Mouse (Mus musculus) gonadal fat pad, adult 2 months (tissue): Measurements from ENCODE around the gene Stat4. TPM values are rescaled to one million over a fixed set of nuclear protein-coding genes. Genes with fewer than 3 reads are reported as not detected.

ENCODE experiments used
- DNase-seq: peaks from one replicate; pipeline ENCODE4 v3.0.0-alpha.2; 2012; ENCODE audit warnings: low read depth
- polyA plus RNA-seq: library from polyadenylated mRNA; depleted of rRNA; stranded (reverse); fragments of >200 nt; gene quantifications from 2 replicates; pipeline ENCODE4 v1.2.3, GENCODE M21; 2012; rRNA removed

The Stat4 gene
- polyA plus RNA-seq, 1 experiment: 0.53 TPM

DNA sequence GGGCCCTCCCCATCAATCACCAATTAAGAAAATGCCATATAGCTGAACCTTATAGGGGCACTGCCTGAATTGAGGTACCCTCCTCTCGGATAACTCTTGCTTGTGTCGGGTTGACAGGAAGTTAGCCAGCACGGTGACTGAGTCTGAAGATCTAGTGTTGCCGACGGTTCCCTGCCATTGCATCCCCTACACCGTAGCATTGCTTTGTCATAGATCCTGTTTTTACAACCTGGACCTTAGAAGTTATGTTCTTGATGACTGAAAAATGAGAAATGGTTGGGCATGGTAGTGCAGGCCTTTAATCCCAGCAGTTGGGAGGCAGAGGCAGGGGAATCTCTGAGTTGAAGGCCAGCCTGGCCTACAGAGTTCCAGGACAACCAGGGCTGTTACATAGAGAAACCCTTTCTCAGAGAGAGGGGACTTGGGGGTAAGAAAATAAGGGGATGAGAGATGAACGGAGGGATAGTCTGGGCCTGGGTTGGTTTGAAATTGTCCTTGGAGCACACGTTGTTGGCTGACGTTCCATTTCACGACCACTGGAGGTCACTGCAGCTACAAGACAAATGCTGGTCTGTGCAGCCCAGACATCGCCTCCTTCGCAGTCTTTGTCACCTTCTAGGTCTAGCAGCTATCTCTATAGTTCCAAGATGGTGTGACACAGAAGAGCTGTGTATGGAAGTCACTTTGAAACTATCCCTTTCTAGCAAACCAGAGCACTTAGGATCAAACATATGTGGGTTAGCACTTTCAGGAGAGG, 159.4 kb downstream of the Stat4 start:
- no peak for DNase-seq

DNA sequence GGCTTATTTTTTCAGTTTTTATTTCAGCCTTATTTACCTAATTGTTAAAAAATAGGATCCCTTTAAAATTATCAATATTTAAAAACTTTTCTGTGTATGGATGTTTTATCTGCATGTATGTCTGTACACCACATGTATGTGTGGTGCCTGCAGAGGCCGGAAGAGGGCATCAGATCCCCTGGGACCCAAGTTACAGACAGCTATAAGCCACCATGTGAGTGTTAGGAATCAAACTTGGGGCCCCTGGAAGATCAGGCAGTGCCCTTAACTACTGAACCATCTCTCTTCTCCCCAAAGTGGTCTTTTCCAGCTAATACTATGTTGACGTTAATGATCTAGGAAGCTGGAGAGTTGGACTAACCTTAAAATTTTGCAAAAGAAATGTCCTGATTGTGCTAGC, 160.5 kb downstream of the Stat4 start:
- DNase-seq: no peak

DNA sequence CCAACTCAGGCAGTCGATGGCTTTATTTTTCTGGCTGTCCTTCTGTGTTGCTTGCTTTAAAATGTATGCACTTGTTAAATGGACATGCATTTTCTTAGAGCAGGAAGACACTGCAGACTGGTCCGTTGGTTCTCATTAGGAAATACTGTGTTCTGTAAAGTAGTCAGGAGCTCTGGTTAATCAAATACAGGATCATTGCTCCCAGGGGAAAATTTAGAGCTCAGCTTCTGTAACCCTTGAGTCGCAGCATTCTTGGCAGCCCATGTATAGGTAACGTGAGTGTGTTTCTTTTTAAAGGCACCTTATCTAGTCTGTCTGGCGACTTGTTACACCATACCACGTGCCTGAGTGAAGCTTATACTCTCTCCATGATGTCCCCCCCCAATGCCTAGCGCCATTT, 161.2 kb downstream of the Stat4 start:
- no peak for DNase-seq

DNA sequence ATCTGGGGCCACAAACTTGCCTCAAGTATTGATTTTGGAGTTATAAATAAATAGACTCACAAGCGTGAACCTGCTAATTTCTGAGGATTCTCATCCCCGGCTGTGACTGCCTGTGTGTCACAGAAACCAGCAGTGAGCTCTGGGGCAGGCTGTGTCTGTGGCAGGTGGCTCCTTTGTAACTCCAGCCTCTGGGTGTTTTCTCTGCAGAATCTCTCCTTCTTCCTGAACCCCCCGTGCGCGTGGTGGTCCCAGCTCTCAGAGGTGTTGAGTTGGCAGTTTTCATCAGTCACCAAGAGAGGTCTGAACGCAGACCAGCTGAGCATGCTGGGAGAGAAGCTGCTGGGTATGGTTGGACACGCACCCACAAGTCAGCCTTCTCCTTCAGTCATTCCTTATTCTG, 161.7 kb downstream of the Stat4 start:
- no peak for DNase-seq

DNA sequence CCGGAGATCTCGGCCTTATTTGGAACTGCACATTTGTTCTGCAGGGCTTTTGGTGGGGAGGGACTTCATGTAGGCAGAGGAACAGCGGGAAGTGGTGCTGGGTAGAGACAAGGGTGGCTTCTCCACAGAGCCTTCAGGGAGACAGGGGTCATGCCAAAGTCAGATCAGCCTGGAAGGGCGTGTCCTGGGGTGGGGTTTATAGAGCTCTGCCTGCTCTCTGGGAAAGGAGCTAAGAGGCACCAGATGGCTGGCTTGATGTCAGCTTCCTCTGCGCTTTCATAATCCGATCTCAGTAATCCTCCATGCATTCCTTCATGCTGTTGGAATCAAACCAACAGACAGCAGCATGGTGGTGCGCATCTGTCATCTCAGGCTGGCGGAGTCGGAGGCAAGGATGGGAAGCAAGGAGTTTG, 163.0 kb downstream of the Stat4 start:
- DNase-seq: no peak

DNA sequence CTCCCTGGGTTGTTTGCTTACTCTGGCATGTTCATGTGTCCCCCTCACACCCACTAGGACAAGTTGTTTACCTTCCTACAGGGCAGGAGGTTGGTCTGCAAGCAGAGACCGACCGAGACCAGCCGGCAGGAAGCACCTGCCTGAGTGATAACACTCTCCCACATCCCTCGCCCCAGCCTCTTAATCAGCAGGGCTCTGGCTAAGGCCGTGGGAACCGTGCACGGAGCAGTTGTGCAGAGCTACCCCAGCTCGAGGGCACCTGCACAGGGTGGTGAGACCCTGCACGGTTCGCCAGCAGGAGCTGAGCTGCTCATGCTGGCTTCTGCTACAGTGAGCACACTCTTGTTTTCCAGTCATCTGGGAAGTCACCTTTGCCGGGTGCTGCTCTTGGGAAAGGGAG, 163.7 kb downstream of the Stat4 start:
- no peak for DNase-seq

DNA sequence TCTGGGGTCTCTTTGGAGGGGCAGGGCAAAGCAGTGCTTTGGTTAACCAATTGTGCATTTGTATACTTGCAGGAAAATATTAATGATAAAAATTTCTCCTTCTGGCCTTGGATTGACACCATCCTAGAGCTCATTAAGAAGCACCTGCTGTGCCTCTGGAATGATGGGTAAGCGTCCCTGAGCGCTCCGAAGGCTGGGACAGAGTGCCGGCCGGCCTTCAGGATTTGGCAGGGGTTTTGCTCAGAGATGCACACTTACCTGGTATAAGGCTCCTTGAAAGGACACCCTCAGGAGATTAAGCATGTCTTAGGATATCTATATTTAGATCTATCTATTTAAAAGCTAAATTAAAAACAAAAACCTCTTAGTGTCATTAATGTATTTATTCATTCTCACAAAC, 164.2 kb downstream of the Stat4 start:
- DNase-seq: no peak

DNA sequence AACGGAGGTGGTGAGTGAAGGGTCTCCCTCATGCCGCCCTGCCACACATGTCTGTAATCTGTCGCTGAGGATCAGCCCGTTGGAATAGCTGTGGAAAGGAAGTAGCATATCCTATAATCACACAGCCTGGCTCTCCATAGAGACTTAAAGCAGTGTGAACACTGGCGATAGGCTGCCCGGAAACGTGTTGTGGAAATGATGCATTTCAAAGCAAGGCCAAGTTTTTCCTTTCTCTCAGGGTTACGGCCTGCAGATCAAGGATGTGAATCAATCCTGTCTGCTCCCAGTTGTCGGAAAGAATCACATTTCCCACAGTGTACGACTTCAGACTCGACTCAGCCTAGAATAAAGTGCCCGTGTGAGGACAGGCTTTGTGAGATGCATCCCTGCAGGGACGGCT, 165.4 kb downstream of the Stat4 start:
- DNase-seq: no peak

DNA sequence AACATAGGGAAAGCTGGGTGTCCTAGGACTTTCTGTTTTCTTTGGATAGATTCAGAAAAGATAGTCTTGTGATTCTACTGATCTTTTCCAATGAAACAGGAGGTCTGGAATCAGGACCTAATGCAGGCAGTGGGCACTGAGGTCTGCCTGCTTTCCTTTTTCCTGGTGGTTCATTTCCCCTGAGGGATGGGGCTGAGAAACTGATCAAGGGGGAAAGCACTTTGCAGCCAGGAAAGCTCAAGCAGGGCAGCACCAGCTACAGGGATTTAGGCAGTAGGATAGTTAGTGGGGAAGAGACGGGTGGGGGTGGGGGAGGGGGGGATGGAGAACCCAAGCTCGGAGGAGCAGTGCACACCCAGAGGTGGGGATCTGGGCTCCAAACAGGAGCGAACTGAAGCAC, 166.0 kb downstream of the Stat4 start:
- DNase-seq: no peak

DNA sequence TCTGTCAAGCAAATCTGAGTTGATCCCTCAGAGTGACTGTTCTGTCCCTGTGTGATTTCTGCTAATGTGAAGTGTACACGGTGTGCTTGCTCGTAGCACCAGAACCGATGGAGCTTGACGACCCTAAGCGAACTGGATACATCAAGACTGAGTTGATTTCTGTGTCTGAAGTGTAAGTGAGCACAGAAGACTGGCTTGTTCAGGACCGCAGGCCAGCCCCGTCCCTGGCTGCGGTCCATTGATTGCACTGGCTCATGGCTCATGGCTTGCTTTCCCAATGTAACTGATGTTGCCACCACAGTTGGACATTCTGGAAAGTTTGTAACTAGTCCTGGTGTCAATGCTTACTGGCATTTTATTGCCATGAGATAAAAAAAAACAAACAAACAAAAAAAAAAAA, 167.9 kb downstream of the Stat4 start:
- DNase-seq: peak; percentile 14

DNA sequence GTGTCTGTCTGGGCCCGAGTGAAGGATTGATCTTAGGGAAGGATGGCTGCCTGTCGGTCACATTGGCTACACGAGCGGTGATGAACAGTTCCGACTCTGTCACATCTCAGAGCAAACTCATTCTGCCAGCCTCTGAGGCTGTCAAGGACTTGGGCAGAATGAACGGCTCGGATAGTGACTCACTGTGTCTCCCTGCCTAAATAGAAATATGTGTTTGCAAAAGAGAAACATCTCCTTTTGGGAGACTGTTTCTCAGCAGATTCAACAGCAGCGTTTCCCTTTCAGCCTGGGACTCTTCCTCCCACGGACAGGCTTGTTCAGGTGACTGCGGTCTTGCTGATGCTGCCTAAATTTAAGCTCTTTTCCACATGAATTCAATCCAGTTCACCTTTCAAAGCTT, 169.4 kb downstream of the Stat4 start:
- no peak for DNase-seq

Other genes with a start within 250 kb of the Stat4 start
- gene Myo1b, start 71.1 kb upstream of the Stat4 start, polyA plus RNA-seq: 33.0 and 43.1 TPM in 2 replicates
- 37.1 and 40.0 TPM in 2 replicates for gene Stat1, start 132.3 kb downstream of the Stat4 start, polyA plus RNA-seq
- 23.7 and 25.4 TPM in 2 replicates for gene Gls, start 246.1 kb downstream of the Stat4 start, polyA plus RNA-seq